Mouse (Mus musculus) olfactory bulb, adult 2 months (tissue): ENCODE measurements at regions not wholly inside any gene's neighbourhood (a gene's known extent, or its start where the extent isn't known, plus 50 kb on each side); places are given as distances from the start of the nearest gene placed in this dataset.

Experiments used
- CTCF ChIP-seq: fragments of 200-500 bp; IDR thresholded peaks from 2 replicates; pipeline ENCODE4 v1.5.1; 2012; ENCODE audit warnings: low read depth, mild to moderate bottlenecking, low read length, moderate library complexity; ENCODE audit not compliant: insufficient read depth
- POLR2A ChIP-seq: fragments of 200-500 bp; IDR thresholded peaks from 2 replicates; pipeline ENCODE4 v1.6.1; 2012; ENCODE audit warnings: mild to moderate bottlenecking, low read depth, low read length, moderate library complexity; ENCODE audit not compliant: insufficient read depth

DNA sequence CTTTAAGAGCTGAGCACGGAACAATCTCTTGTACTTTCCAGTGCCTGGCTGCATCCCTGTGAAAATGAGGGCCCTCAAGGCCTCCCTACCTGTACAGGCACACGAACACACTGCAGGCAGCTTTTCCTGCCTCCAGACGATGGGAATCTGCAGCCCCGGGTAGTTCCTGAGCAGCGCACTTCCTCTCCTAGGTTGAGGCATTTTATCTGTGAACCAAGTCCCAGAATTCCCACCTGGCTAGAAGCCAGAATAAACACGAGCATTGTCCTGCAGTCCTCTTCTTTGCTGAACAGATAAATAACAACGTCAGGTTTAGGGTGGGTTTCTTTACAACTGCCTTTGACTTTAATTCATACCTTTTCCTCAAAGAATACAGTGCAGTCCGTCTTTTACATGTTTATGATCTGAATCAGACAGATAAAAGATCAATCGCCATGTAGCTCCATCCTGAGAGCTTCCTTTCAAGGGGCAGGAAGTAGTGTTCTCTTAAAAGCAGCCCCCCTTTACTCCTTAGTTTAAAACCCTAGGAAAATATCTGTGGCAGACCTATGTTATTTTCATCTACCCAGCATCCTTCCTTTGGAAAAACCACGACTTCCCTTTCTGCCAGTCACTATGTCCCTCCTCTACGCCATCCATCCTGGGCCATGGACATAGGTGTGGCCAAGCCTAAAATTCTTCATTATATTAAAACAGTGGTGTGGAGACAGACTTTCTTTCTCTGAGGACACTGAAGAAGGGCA, 75.3 kb upstream of the Bmp2k start:
- TF ChIP-seq CTCF (no peak), POLR2A (no peak)
